Mouse (Mus musculus): ENCODE measurements around the gene Helt. TPM values are rescaled to one million over a fixed set of nuclear protein-coding genes. Genes with fewer than 3 reads are reported as not detected.

Gene Helt
- polyA plus RNA-seq (2015; fragmentation: Nextera tagmentation; extraction: Ambion mirVana), result not detected in 2 replicates

- WGBS, result under 1% methylated on average over 50 of the region's 50 CpGs
Measured at GRCm38 (mm10) chr8:46294181-46294892, at the start of gene Helt. Gene Helt (minus strand): TSS chr8:46294671.

GRCm38 (mm10) chr8:46342272-46342671, 47.8 kb upstream of the Helt start:
- ATAC-seq, result peak; percentile 73
- Histone ChIP-seq H3K9me3 (no peaks in the 10 kb centered on the region), H3K27ac (no peak overlapping the region), H3K4me2 (replicated peaks) (no peak overlapping the region), H3K9ac (no peak overlapping the region), H3K36me3 (no peaks in the 10 kb centered on the region), H3K4me3 (replicated peaks) (no peak overlapping the region), H3K4me1 (replicated peaks) (no peaks in the 10 kb centered on the region), H3K27me3 (replicated peaks) (no peaks in the 10 kb centered on the region)
- 42% methylated on average over 13 of the region's 13 CpGs for WGBS

More at GRCm38 (mm10) chr8:46294181-46294892, at the start of gene Helt:
- Histone ChIP-seq H3K4me2 (replicated peaks) (0 out of 2 replicates have a peak within 1 kb of the TSS, but pooled peaks have one; percentile 11), H3K9me3 (no peaks in the 10 kb centered on the region), H3K27ac (no peak within 1 kb of the TSS), H3K36me3 (no peaks in the 10 kb centered on the region), H3K27me3 (replicated peaks) (peaks cover 83% of the 10 kb centered on the region), H3K4me3 (replicated peaks) (no peak within 1 kb of the TSS), H3K4me1 (replicated peaks) (0 out of 2 replicates have a peak, but pooled peaks cover 2% of the 10 kb centered on the region), H3K9ac (no peak within 1 kb of the TSS)
- ATAC-seq, result no peak

GRCm38 (mm10) chr8:46340381-46341273, 46.2 kb upstream of the Helt start:
- Histone ChIP-seq H3K9ac (no peak overlapping the region), H3K4me2 (replicated peaks) (no peak overlapping the region), H3K9me3 (no peaks in the 10 kb centered on the region), H3K4me3 (replicated peaks) (no peak overlapping the region), H3K27me3 (replicated peaks) (no peaks in the 10 kb centered on the region), H3K27ac (no peak overlapping the region), H3K4me1 (replicated peaks) (no peaks in the 10 kb centered on the region), H3K36me3 (no peaks in the 10 kb centered on the region)
- 72% methylated on average over 14 of the region's 14 CpGs for WGBS
- peak; percentile 58 for ATAC-seq

- 85% methylated on average over 5 of the region's 5 CpGs for WGBS
- no peaks in the 10 kb centered on the region for H3K4me1 ChIP-seq (replicated peaks)
Measured at GRCm38 (mm10) chr8:46339317-46339716, 44.8 kb upstream of the Helt start.

GRCm38 (mm10) chr8:46336351-46336750, 41.9 kb upstream of the Helt start:
- H3K9me3 ChIP-seq, result no peaks in the 10 kb centered on the region
- ATAC-seq, result no peak
- 92% methylated on average over 8 of the region's 8 CpGs for WGBS
- no peaks in the 10 kb centered on the region for H3K36me3 ChIP-seq
- no peak overlapping the region for H3K27ac ChIP-seq
- no peak overlapping the region for H3K4me3 ChIP-seq (replicated peaks)
- no peaks in the 10 kb centered on the region for H3K27me3 ChIP-seq (replicated peaks)
- no peak overlapping the region for H3K9ac ChIP-seq
- H3K4me2 ChIP-seq (replicated peaks), result no peak overlapping the region
- H3K4me1 ChIP-seq (replicated peaks), result no peaks in the 10 kb centered on the region

More at GRCm38 (mm10) chr8:46339317-46339716, 44.8 kb upstream of the Helt start:
- no peak overlapping the region for H3K4me3 ChIP-seq (replicated peaks)
- H3K27ac ChIP-seq, result no peak overlapping the region
- no peaks in the 10 kb centered on the region for H3K27me3 ChIP-seq (replicated peaks)
- no peak overlapping the region for H3K9ac ChIP-seq
- ATAC-seq, result no peak
- no peak overlapping the region for H3K4me2 ChIP-seq (replicated peaks)
- no peaks in the 10 kb centered on the region for H3K9me3 ChIP-seq
- no peaks in the 10 kb centered on the region for H3K36me3 ChIP-seq

GRCm38 (mm10) chr8:46332389-46333061, 38.1 kb upstream of the Helt start:
- 87% methylated on average over 7 of the region's 7 CpGs for WGBS
- H3K27ac ChIP-seq, result no peak overlapping the region
- no peak overlapping the region for H3K9ac ChIP-seq
- H3K4me1 ChIP-seq (replicated peaks), result 0 out of 2 replicates have a peak, but pooled peaks cover 4% of the 10 kb centered on the region
- no peak overlapping the region for H3K4me3 ChIP-seq (replicated peaks)
- H3K27me3 ChIP-seq (replicated peaks), result no peaks in the 10 kb centered on the region
- H3K36me3 ChIP-seq, result no peaks in the 10 kb centered on the region
- no peak overlapping the region for H3K4me2 ChIP-seq (replicated peaks)
- ATAC-seq, result peak; percentile 63; the same call in 1 of the 2 replicates
- no peaks in the 10 kb centered on the region for H3K9me3 ChIP-seq

GRCm38 (mm10) chr8:46331801-46332200, 37.3 kb upstream of the Helt start:
- no peak overlapping the region for H3K9ac ChIP-seq
- no peak for ATAC-seq
- H3K4me2 ChIP-seq (replicated peaks), result no peak overlapping the region
- 0 out of 2 replicates have a peak, but pooled peaks cover 4% of the 10 kb centered on the region for H3K4me1 ChIP-seq (replicated peaks)
- H3K27me3 ChIP-seq (replicated peaks), result no peaks in the 10 kb centered on the region
- H3K4me3 ChIP-seq (replicated peaks), result no peak overlapping the region
- no peaks in the 10 kb centered on the region for H3K9me3 ChIP-seq
- H3K27ac ChIP-seq, result no peak overlapping the region
- H3K36me3 ChIP-seq, result no peaks in the 10 kb centered on the region
- WGBS, result 79% methylated on average over 5 of the region's 5 CpGs

GRCm38 (mm10) chr8:46329396-46329795, 34.9 kb upstream of the Helt start:
- H3K27ac ChIP-seq, result no peak overlapping the region
- no peaks in the 10 kb centered on the region for H3K27me3 ChIP-seq (replicated peaks)
- no peaks in the 10 kb centered on the region for H3K36me3 ChIP-seq
- no peaks in the 10 kb centered on the region for H3K9me3 ChIP-seq
- no peak overlapping the region for H3K4me2 ChIP-seq (replicated peaks)
- no peak for ATAC-seq
- no peak overlapping the region for H3K4me3 ChIP-seq (replicated peaks)
- no peak overlapping the region for H3K9ac ChIP-seq
- 80% methylated on average over 4 of the region's 4 CpGs for WGBS
- 0 out of 2 replicates have a peak, but pooled peaks cover 4% of the 10 kb centered on the region for H3K4me1 ChIP-seq (replicated peaks)

GRCm38 (mm10) chr8:46327284-46327683, 32.8 kb upstream of the Helt start:
- Histone ChIP-seq H3K9me3 (no peaks in the 10 kb centered on the region), H3K4me2 (replicated peaks) (no peak overlapping the region), H3K27me3 (replicated peaks) (no peaks in the 10 kb centered on the region), H3K36me3 (no peaks in the 10 kb centered on the region), H3K9ac (no peak overlapping the region), H3K4me1 (replicated peaks) (0 out of 2 replicates have a peak, but pooled peaks cover 8% of the 10 kb centered on the region), H3K4me3 (replicated peaks) (no peak overlapping the region), H3K27ac (no peak overlapping the region)
- no peak for ATAC-seq
- WGBS, result 81% methylated on average over 7 of the region's 7 CpGs

GRCm38 (mm10) chr8:46326715-46327114, 32.2 kb upstream of the Helt start:
- Histone ChIP-seq H3K4me1 (replicated peaks) (0 out of 2 replicates have a peak, but pooled peaks cover 8% of the 10 kb centered on the region), H3K9me3 (no peaks in the 10 kb centered on the region), H3K27ac (no peak overlapping the region), H3K27me3 (replicated peaks) (no peaks in the 10 kb centered on the region), H3K9ac (no peak overlapping the region), H3K4me3 (replicated peaks) (no peak overlapping the region), H3K36me3 (no peaks in the 10 kb centered on the region), H3K4me2 (replicated peaks) (no peak overlapping the region)
- WGBS, result 89% methylated on average over 5 of the region's 5 CpGs
- ATAC-seq, result no peak

- no peak for ATAC-seq
Measured at GRCm38 (mm10) chr8:46324676-46325075, 30.2 kb upstream of the Helt start.

More at GRCm38 (mm10) chr8:46324676-46325075, 30.2 kb upstream of the Helt start:
- WGBS, result 80% methylated on average over 5 of the region's 5 CpGs
- Histone ChIP-seq H3K4me1 (replicated peaks) (0 out of 2 replicates have a peak, but pooled peaks cover 8% of the 10 kb centered on the region), H3K36me3 (no peaks in the 10 kb centered on the region), H3K27ac (no peak overlapping the region), H3K9ac (no peak overlapping the region), H3K4me3 (replicated peaks) (no peak overlapping the region), H3K27me3 (replicated peaks) (no peaks in the 10 kb centered on the region), H3K4me2 (replicated peaks) (no peak overlapping the region), H3K9me3 (no peaks in the 10 kb centered on the region)
